ENCODE assay signal across 8 mouse cellular contexts in genomic region chr4:156203413-156204131, GRCm38 (mm10). TPM values are rescaled to one million over a fixed set of nuclear protein-coding genes. Genes with fewer than 3 reads are reported as not detected.
DNase-seq lines count a peak whose midpoint lies in the region; ATAC-seq and TF ChIP-seq lines count a peak whose summit lies in the region.

No protein-coding gene starts in this region.

- peak; percentile 50 for ATAC-seq in kidney, embryonic 14.5 days (ENCODE audit: low FRiP score, low TSS enrichment)
- ATAC-seq in forebrain, embryonic 16.5 days: peak; percentile 53
- ATAC-seq in midbrain, embryonic 13.5 days: peak; percentile 35

- no peaks in the 10 kb centered on the region for H3K36me3 ChIP-seq in kidney, embryonic 14.5 days (ENCODE audit: control insufficient read depth, insufficient read depth, low read length)
- H3K36me3 ChIP-seq in forebrain, embryonic 16.5 days (ENCODE audit: control insufficient read depth, insufficient read depth): no peaks in the 10 kb centered on the region
- no peaks in the 10 kb centered on the region; the same call in 1 of the 2 replicates for H3K36me3 ChIP-seq in midbrain, embryonic 13.5 days

- H3K4me2 ChIP-seq in kidney, embryonic 14.5 days (replicated peaks; ENCODE audit: low read depth, low read length): peak overlapping the region; percentile 88
- peak overlapping the region; percentile 90 for H3K4me2 ChIP-seq in forebrain, embryonic 16.5 days (ENCODE audit: low read length)
- H3K4me2 ChIP-seq in midbrain, embryonic 13.5 days (replicated peaks): peak overlapping the region; percentile 89

- H3K9ac ChIP-seq in kidney, embryonic 14.5 days (ENCODE audit: low read depth, low read length): peak overlapping the region; percentile 65
- H3K9ac ChIP-seq in forebrain, embryonic 16.5 days (replicated peaks; ENCODE audit: low read depth, low read length): peak overlapping the region; percentile 64
- H3K9ac ChIP-seq in midbrain, embryonic 13.5 days (replicated peaks): peak overlapping the region; percentile 74

- WGBS in kidney, embryonic 14.5 days: under 1% methylated on average over 49 of the region's 49 CpGs
- under 1% methylated on average over 49 of the region's 49 CpGs for WGBS in bone marrow, adult 2 months
- WGBS in forebrain, embryonic 16.5 days: under 1% methylated on average over 49 of the region's 49 CpGs
- WGBS in midbrain, embryonic 13.5 days: under 1% methylated on average over 49 of the region's 49 CpGs

- no peak for TF ChIP-seq CTCF in bone marrow, adult 2 months (IDR thresholded peaks at IDR 0.05; ENCODE audit: control insufficient read depth, insufficient read depth, low read length)

- TF ChIP-seq POLR2A in bone marrow, adult 2 months (IDR thresholded peaks at IDR 0.05; ENCODE audit: borderline replicate concordance, control insufficient read depth, low read depth, low read length): no peak

- no peaks in the 10 kb centered on the region for H3K9me3 ChIP-seq in kidney, embryonic 14.5 days (ENCODE audit: control insufficient read depth, low read length)
- H3K9me3 ChIP-seq in forebrain, embryonic 16.5 days (ENCODE audit: control insufficient read depth, low read length): no peaks in the 10 kb centered on the region
- H3K9me3 ChIP-seq in midbrain, embryonic 13.5 days: no peaks in the 10 kb centered on the region

- no peaks in the 10 kb centered on the region; the same call in 1 of the 2 replicates for H3K27me3 ChIP-seq in kidney, embryonic 14.5 days (ENCODE audit: control insufficient read depth, insufficient read depth, low read length)
- no peaks in the 10 kb centered on the region for H3K27me3 ChIP-seq in forebrain, embryonic 16.5 days (replicated peaks; ENCODE audit: control insufficient read depth, insufficient read depth, low read length)
- H3K27me3 ChIP-seq in midbrain, embryonic 13.5 days: peaks cover 22% of the 10 kb centered on the region

- no peak for DNase-seq in kidney, adult 11 months
- DNase-seq in kidney, postnatal 14 days: peak; percentile 41
- no peak for DNase-seq in adipocyte (ENCODE audit: low spot score)
- DNase-seq in frontal cortex, postnatal 36 days (ENCODE audit: low spot score in 2 of 2): no peak

- H3K27ac ChIP-seq in kidney, embryonic 14.5 days (ENCODE audit: low read depth, low read length): peak overlapping the region; percentile 12; the same call in 1 of the 2 replicates
- H3K27ac ChIP-seq in bone marrow, adult 2 months (ENCODE audit: control insufficient read depth, insufficient read depth, low read depth, low read length, poor library complexity): peak overlapping the region; percentile 71
- H3K27ac ChIP-seq in forebrain, embryonic 16.5 days (ENCODE audit: low read length): 0 out of 2 replicates have a peak overlapping the region, but pooled peaks have one; percentile 8
- peak overlapping the region; percentile 77 for H3K27ac ChIP-seq in midbrain, embryonic 13.5 days

- H3K4me3 ChIP-seq in kidney, embryonic 14.5 days (ENCODE audit: low read length): peak overlapping the region; percentile 50
- H3K4me3 ChIP-seq in bone marrow, adult 2 months (replicated peaks; ENCODE audit: control insufficient read depth, low read depth, low read length): peak overlapping the region; percentile 92
- peak overlapping the region; percentile 60 for H3K4me3 ChIP-seq in forebrain, embryonic 16.5 days (replicated peaks; ENCODE audit: low read length)
- peak overlapping the region; percentile 58 for H3K4me3 ChIP-seq in midbrain, embryonic 13.5 days (replicated peaks)

- no peaks in the 10 kb centered on the region for H3K4me1 ChIP-seq in kidney, embryonic 14.5 days (ENCODE audit: control insufficient read depth, insufficient read depth, low read length)
- H3K4me1 ChIP-seq in bone marrow, adult 2 months (ENCODE audit: control insufficient read depth, insufficient read depth, low read length): peaks cover 2% of the 10 kb centered on the region; the same call in 1 of the 2 replicates
- peaks cover 21% of the 10 kb centered on the region for H3K4me1 ChIP-seq in forebrain, embryonic 16.5 days (replicated peaks; ENCODE audit: control insufficient read depth, insufficient read depth, low read length)
- H3K4me1 ChIP-seq in midbrain, embryonic 13.5 days (replicated peaks): peaks cover 31% of the 10 kb centered on the region

RNA-seq across cellular contexts. Expression of gene AW011738, which starts 0.5 kb away (rescaled TPM):
- 1.0 and 1.6 TPM in 2 replicates for polyA plus RNA-seq in kidney, embryonic 14.5 days (2014; fragmentation: Nextera tagmentation; extraction: Ambion mirVana)
- 8.2 and 9.5 TPM in 2 replicates for polyA plus RNA-seq in bone marrow, adult 2 months (2011; ENCODE audit: insufficient read depth, insufficient read length, low replicate concordance, missing spikeins)
- 3.3 and 4.0 TPM in 2 replicates for polyA plus RNA-seq in forebrain, embryonic 16.5 days (2015; fragmentation: Nextera tagmentation; extraction: Ambion mirVana)
- polyA plus RNA-seq in midbrain, embryonic 13.5 days (2015; fragmentation: Nextera tagmentation; extraction: Ambion mirVana): 5.3 and 6.9 TPM in 2 replicates

RNA-seq across cellular contexts. Expression of gene Isg15, which starts 3.0 kb away (rescaled TPM):
- 0.36 TPM in 1 of 2 replicates, not detected in the other for polyA plus RNA-seq in kidney, embryonic 14.5 days (2014; fragmentation: Nextera tagmentation; extraction: Ambion mirVana)
- 134 and 235 TPM in 2 replicates for polyA plus RNA-seq in bone marrow, adult 2 months (2011; ENCODE audit: insufficient read depth, insufficient read length, low replicate concordance, missing spikeins)
- polyA plus RNA-seq in forebrain, embryonic 16.5 days (2015; fragmentation: Nextera tagmentation; extraction: Ambion mirVana): 1.5 TPM in 2 replicates
- 1.2 and 2.0 TPM in 2 replicates for polyA plus RNA-seq in midbrain, embryonic 13.5 days (2015; fragmentation: Nextera tagmentation; extraction: Ambion mirVana)

RNA-seq across cellular contexts. Expression of gene Agrn, which starts 6.3 kb away (rescaled TPM):
- polyA plus RNA-seq in kidney, embryonic 14.5 days (2014; fragmentation: Nextera tagmentation; extraction: Ambion mirVana): 61.6 and 83.9 TPM in 2 replicates
- polyA plus RNA-seq in bone marrow, adult 2 months (2011; ENCODE audit: insufficient read depth, insufficient read length, low replicate concordance, missing spikeins): 21.5 and 37.5 TPM in 2 replicates
- 113 and 125 TPM in 2 replicates for polyA plus RNA-seq in forebrain, embryonic 16.5 days (2015; fragmentation: Nextera tagmentation; extraction: Ambion mirVana)
- 129 and 142 TPM in 2 replicates for polyA plus RNA-seq in midbrain, embryonic 13.5 days (2015; fragmentation: Nextera tagmentation; extraction: Ambion mirVana)

RNA-seq across cellular contexts. Expression of gene Perm1, which starts 12.1 kb away (rescaled TPM):
- 0.67 and 0.92 TPM in 2 replicates for polyA plus RNA-seq in kidney, embryonic 14.5 days (2014; fragmentation: Nextera tagmentation; extraction: Ambion mirVana)
- polyA plus RNA-seq in bone marrow, adult 2 months (2011; ENCODE audit: insufficient read depth, insufficient read length, low replicate concordance, missing spikeins): 0.99 and 1.8 TPM in 2 replicates
- polyA plus RNA-seq in forebrain, embryonic 16.5 days (2015; fragmentation: Nextera tagmentation; extraction: Ambion mirVana): 1.7 and 1.8 TPM in 2 replicates
- polyA plus RNA-seq in midbrain, embryonic 13.5 days (2015; fragmentation: Nextera tagmentation; extraction: Ambion mirVana): 2.3 and 2.5 TPM in 2 replicates

RNA-seq across cellular contexts. Expression of gene Plekhn1, which starts 31.1 kb away (rescaled TPM):
- 17.4 and 20.3 TPM in 2 replicates for polyA plus RNA-seq in kidney, embryonic 14.5 days (2014; fragmentation: Nextera tagmentation; extraction: Ambion mirVana)
- 15.7 and 42.5 TPM in 2 replicates for polyA plus RNA-seq in bone marrow, adult 2 months (2011; ENCODE audit: insufficient read depth, insufficient read length, low replicate concordance, missing spikeins)
- 27.6 and 31.9 TPM in 2 replicates for polyA plus RNA-seq in forebrain, embryonic 16.5 days (2015; fragmentation: Nextera tagmentation; extraction: Ambion mirVana)
- polyA plus RNA-seq in midbrain, embryonic 13.5 days (2015; fragmentation: Nextera tagmentation; extraction: Ambion mirVana): 26.4 and 28.3 TPM in 2 replicates

Comparison
In these comparisons a context has a peak if more than half of its experiments do, and no peak if none do; other contexts are left out.
1. H3K27ac ChIP-seq: peak in every context shown above with its lines; median percentile 77 in midbrain, embryonic 13.5 days; 71 in bone marrow, adult 2 months; 12 in kidney, embryonic 14.5 days; 8 in forebrain, embryonic 16.5 days.
2. RNA of gene Isg15, which starts 3.0 kb away (polyA plus RNA-seq): 134 to 235 TPM in bone marrow, adult 2 months; 1.5 TPM in forebrain, embryonic 16.5 days, 1.2 to 2.0 TPM in midbrain, embryonic 13.5 days and 0.36 TPM in kidney, embryonic 14.5 days; every median in the first group is over 10 times any median in the second.
3. Peak in every context shown above with its lines, with median percentiles within 50 percentile points of each other: ATAC-seq, H3K4me2 ChIP-seq, H3K4me3 ChIP-seq and H3K9ac ChIP-seq.